Mouse (Mus musculus) left cerebral cortex, postnatal 10 days (tissue): ENCODE data around the gene Sae1. TPM values are rescaled to one million over a fixed set of nuclear protein-coding genes. Genes with fewer than 3 reads are reported as not detected.
A peak's percentile ranks its signal among the peaks of the same experiment; 100 is the strongest.
"Not testable (repeated sequence)": the region's sequence is repeated elsewhere in the genome, so short reads cannot be mapped to it uniquely, and the experiment has no call there.

Experiments
- DNase-seq, 2 experiments: peaks; one replicate each; pipeline ENCODE4 v3.0.0; 2021 to 2022; ENCODE audit warnings: low spot score in 2 of 2, mixed read lengths in 1 of 2; ENCODE audit errors: extremely low spot score in 1 of 2
- intact Hi-C: fragments of 180-260 bp; cut with DNase I; formaldehyde crosslinking; loops from one replicate; pipeline ENCODE4 v1.15.1; 2025
- total RNA-seq, 2 experiments: library from RNA; stranded (reverse); gene quantifications; 2 replicates each; pipeline ENCODE4 v1.2.3; 2021

Sae1 gene
- total RNA-seq, 2 experiments from 2014 or later: 114 to 118 TPM

- DNase-seq: no peak
- intact Hi-C loops: no loop called here
Observed at GRCm38 (mm10) chr7:16314221-16314775, 73.3 kb downstream of the Sae1 start.

DNA sequence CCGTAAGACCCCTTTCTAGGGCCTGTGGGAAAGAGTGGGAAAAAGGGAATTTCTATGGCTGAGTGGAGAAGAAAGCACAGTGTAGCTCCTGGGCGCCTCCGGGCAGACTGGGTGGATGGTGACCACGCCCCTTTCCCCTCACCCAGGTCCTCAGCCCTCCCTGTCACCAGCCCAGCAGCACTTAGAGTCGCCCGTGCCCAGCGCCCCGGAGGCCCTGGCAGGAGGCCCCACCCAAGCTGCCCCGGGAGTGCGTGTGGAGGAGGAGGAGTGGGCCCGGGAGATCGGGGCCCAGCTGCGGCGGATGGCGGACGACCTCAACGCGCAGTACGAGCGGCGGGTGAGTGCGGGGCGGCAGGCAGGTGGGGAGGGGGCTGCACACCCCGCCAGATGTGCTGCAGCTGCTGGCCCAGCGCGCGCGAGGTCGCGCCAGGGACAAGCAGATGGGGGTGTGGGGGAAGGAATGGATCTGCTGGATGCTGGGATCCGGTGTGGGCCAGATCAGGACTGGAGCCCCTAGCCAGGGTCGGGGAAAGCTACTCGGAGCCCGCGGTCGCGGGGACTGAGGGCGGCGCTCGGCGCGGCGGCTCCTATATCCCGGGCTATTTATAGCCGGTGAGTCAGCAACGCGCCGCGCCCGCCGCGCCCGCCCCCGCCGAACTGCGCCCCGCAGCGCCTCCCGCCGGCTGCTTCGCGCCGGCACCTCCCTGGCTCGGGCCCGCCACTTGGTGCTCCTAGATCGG is 74.0 kb downstream of the Sae1 start:
- intact Hi-C loops: no loop called here
- DNase-seq: peak; percentile 55 to 91

GRCm38 (mm10) chr7:16312672-16313311 is 74.8 kb downstream of the Sae1 start:
- intact Hi-C loops: no loop called here
- DNase-seq: peak; percentile 24 to 91

- intact Hi-C loops: no loop called here
- DNase-seq: peak in 1 of 2 experiments; percentile 70
Observed at GRCm38 (mm10) chr7:16312011-16312671, 75.5 kb downstream of the Sae1 start.

DNA sequence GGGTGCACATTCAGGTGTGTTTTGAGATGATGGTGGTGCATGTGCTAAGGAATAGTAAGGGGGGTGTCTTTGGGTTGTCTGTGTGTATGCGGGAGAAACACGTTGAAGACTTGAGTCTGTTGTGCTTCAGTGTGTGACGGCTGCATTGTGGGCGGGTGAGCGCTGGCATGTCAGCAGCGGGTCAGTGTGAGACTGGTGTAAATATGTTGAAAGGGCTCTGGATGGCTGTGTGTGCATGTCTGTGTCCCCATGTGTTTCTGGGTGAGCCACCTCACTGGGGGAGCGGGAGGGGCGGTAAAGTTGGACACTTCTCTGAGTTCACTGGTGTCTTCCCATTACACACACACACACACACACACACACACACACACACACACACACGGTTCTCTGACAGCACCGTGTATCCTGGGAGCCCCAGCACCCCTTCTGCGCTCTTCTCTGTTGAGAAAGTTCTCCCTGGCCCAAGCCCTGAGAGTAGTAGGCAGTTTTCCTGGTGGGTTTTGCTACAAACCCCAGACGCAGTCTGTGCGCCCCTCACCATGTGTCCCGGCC is 76.1 kb downstream of the Sae1 start:
- peak in 1 of 2 experiments; percentile 58 for DNase-seq
- intact Hi-C loops: loop anchor here (2.0 kb wide), 1 partner anchor 15 kb away; no protein-coding TSS in a partner anchor

- intact Hi-C loops: loop anchor here (2.0 kb wide), 1 partner anchor 14 kb away; no protein-coding TSS in a partner anchor
- peak; percentile 44 to 73 for DNase-seq
Observed at GRCm38 (mm10) chr7:16310521-16311452, 76.8 kb downstream of the Sae1 start.

DNA sequence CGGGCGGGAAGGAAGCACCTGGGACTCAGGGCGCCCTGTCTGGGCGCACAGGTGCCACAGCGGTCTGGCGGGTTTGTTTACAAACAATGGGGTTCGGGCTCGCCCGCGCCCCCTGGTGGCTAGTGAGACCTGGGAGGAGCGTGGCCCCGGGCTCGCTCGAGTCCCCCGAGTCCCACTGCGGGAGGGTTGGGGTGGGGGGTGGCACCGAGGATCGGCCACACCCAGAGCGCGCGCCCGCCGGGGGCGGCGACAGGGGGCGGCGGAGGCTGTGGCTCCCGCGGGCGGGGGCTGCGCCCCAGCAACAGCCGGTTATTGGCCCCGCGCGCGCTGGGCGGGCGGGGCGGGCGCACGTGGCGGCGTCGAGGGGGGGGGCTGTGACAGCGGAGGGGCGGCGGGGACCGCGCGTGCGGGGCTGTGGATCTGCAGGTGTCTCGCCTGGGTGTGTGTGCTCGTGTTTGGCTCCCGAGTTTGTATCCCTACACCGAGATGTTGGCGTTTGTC is 77.5 kb downstream of the Sae1 start:
- intact Hi-C loops: loop anchor here (2.0 kb wide), 1 partner anchor 13 kb away; no protein-coding TSS in a partner anchor
- peak; percentile 43 to 89 for DNase-seq

DNA sequence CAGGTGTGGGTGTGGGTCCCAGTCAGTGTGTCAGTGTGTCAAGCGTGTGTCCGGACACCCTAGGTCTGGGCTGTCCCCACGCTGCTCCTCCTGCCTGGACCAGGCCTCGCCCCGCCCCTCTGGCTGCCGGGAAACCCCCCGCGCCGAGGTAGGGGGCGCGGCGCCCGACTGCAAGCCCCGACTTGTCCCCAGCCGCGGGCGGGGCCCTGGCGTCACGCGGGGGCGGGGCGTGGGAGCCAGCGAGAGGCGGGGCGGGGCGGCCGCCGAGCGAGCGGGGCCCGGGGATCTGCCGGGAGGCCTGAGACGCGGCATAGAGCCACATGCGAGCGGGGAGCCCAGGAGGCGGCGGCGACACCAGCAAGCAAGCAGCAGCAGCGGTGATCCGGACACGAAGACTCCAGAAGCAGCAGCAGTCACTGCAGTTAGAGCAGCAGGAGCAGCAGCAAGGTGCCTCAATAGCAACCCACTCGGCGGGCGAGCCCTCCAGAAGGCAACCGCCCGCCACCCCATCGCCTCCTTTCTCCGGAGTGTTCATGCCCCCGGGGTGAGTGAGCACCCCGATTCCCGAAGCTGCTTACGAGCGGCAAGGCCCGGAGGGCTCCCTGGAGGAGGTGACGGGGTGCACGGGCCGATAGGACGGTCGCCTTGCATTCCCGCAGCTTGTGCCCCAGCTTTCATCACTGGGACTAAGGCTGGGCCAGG is 78.1 kb downstream of the Sae1 start:
- peak in 1 of 2 experiments; percentile 94 for DNase-seq
- intact Hi-C loops: loop anchor here (2.0 kb wide), 1 partner anchor 13 kb away; no protein-coding TSS in a partner anchor

DNA sequence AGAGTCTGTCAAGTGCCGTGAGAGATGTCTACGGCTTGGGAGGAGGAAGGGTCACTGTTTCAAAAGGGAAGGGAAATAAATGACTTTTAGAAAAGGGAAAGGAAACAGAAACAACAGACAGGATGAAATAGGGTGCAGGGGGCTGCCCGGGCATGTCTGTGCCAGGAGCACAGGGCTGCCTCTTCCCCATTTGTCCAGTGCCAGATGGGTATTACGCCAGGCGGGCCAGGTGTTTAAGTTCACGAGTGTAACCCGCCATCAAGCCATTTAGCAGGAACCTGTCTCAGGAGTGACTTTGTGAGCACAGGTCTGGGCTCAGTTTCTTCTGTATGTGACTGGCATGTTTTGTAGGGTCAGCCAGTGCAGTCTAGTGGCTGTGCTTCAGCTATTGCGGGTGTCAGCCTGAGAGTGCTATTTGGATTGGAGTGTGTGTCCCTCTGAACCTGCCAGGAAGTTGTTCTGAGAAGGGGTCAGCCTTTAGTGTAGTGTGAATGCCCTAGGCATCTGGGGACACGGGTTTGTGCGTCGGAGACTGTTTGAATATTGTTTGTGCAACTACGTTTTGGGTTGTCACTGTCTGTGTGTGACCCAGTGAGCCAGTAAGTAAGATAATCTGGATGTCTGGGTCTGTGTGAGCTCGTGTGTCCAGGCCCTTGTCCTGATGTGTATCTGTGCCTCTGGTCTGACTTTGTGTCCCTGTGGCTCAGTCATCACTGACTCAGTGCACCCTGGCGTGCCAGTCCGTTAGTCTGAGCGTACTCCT is 78.9 kb downstream of the Sae1 start:
- no peak for DNase-seq
- intact Hi-C loops: no loop called here

GRCm38 (mm10) chr7:16308093-16308492 is 79.5 kb downstream of the Sae1 start, which contains the start of gene Bbc3:
TSS of gene Bbc3 (plus strand) at chr7:16308393.
- intact Hi-C loops, DNase-seq: not testable (repeated sequence)

DNA sequence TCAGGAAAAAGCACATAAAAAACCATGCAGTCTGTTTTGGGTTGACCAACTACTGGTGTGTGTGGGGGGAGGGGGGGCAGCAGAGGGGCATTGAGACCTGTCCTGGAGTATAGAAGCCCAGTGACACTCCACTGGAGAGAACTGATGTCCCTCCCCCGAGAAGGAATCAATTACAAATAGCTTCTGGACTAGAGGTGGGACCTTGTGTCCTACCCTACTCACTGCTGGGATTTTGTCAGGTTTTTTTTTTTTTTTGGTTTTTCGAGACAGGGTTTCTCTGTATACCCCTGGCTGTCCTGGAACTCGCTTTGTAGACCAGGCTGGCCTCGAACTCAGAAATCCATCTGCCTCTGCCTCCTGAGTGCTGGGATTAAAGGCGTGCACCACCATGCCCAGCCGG is 80.5 kb downstream of the Sae1 start:
- intact Hi-C loops, DNase-seq: not testable (repeated sequence)

GRCm38 (mm10) chr7:16299419-16300035 is 88.1 kb downstream of the Sae1 start:
- intact Hi-C loops: loop anchor here (10.0 kb wide), 1 partner anchor 165 kb away; no protein-coding TSS in a partner anchor
- peak; percentile 95 to 96 for DNase-seq

- DNase-seq: no peak
- intact Hi-C loops: loop anchor here (10.0 kb wide), 1 partner anchor 166 kb away; no protein-coding TSS in a partner anchor
Observed at GRCm38 (mm10) chr7:16298927-16299326, 88.7 kb downstream of the Sae1 start.

DNA sequence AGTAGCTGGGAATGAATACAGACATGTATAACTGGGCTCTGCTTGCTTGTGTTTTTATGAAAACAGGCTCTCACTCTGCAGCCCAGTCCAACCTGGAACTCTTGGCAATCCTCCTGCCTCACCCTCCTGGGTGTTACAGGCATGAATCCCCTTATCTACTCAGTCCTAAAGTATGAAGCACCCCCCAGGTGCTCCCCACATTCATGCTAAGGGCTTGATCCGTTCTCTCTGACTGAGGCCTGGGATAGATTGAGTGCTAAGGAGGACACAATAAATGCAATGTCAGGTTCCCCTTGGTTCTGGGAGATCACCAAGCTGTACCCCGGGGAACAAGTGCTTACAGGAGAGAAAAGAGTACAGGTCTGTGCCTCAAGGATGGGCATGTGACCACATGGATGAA is 90.0 kb downstream of the Sae1 start:
- intact Hi-C loops: loop anchor here (2.0 to 10.0 kb wide), 2 partner anchors 13 to 167 kb away; no protein-coding TSS in a partner anchor

GRCm38 (mm10) chr7:16296766-16297390 is 90.7 kb downstream of the Sae1 start:
- DNase-seq: peak; percentile 69 to 96
- intact Hi-C loops: loop anchor here (2.0 to 10.0 kb wide), 2 partner anchors 14 to 168 kb away; no protein-coding TSS in a partner anchor

More for the DNA sequence above, 90.0 kb downstream of the Sae1 start:
- DNase-seq: peak in 1 of 2 experiments; percentile 23
